Mouse (Mus musculus) bone marrow macrophage, adult 2 months (primary cell): ENCODE data around the gene Gm17555. TPM values are rescaled to one million over a fixed set of nuclear protein-coding genes. Genes with fewer than 3 reads are reported as not detected.

Source experiments
- H3K27ac ChIP-seq: 2 replicates; pipeline ENCODE4 v1.5.1; 2012; ENCODE audit warnings: low read depth, low read length; ENCODE audit not compliant: insufficient read depth
- H3K4me1 ChIP-seq: 2 replicates; pipeline ENCODE4 v1.6.1; 2012; ENCODE audit warnings: low read length; ENCODE audit not compliant: control insufficient read depth, insufficient read depth
- H3K4me3 ChIP-seq: 2 replicates; pipeline ENCODE4 v1.5.1; 2012; ENCODE audit warnings: mild to moderate bottlenecking, low read length, moderate library complexity; ENCODE audit not compliant: insufficient read depth
- CTCF ChIP-seq: IDR thresholded peaks from 2 replicates; pipeline ENCODE4 v1.5.1; 2012; ENCODE audit warnings: low read depth, mild to moderate bottlenecking, low read length, moderate library complexity
- POLR2A ChIP-seq: IDR thresholded peaks from 2 replicates; pipeline ENCODE4 v1.6.1; 2012; ENCODE audit warnings: mild to moderate bottlenecking, low read depth, low read length, borderline replicate concordance
- polyA plus RNA-seq: library from polyadenylated mRNA; stranded (reverse); fragments of >200 nt; gene quantifications from 2 replicates; pipeline ENCODE4 v1.2.4, GENCODE M21; 2012; ENCODE audit not compliant: missing spikeins, insufficient read depth, insufficient read length

Gene Gm17555
- polyA plus RNA-seq, 1 experiment: not detected

GRCm38 (mm10) chr2:126227581-126227980 lies 12.7 kb downstream of the Gm17555 start:
- TF ChIP-seq CTCF (no peak), POLR2A (no peak)
- no peaks in the 10 kb centered on the region for H3K4me1 ChIP-seq
- H3K27ac ChIP-seq: no peak overlapping the region
- H3K4me3 ChIP-seq: no peak overlapping the region

GRCm38 (mm10) chr2:126231731-126232130 lies 16.8 kb downstream of the Gm17555 start:
- Histone ChIP-seq H3K27ac (no peak overlapping the region), H3K4me3 (no peak overlapping the region), H3K4me1 (no peaks in the 10 kb centered on the region)
- no peak for TF ChIP-seq CTCF
- TF ChIP-seq POLR2A: no peak

GRCm38 (mm10) chr2:126236905-126237304 lies 22.0 kb downstream of the Gm17555 start:
- no peaks in the 10 kb centered on the region for H3K4me1 ChIP-seq

GRCm38 (mm10) chr2:126245446-126245845 lies 30.5 kb downstream of the Gm17555 start:
- TF ChIP-seq POLR2A (no peak), CTCF (no peak)
- Histone ChIP-seq H3K4me3 (no peak overlapping the region), H3K4me1 (no peaks in the 10 kb centered on the region), H3K27ac (no peak overlapping the region)

More at GRCm38 (mm10) chr2:126236905-126237304, 22.0 kb downstream of the Gm17555 start:
- TF ChIP-seq CTCF (no peak), POLR2A (no peak)
- H3K4me3 ChIP-seq: no peak overlapping the region
- no peak overlapping the region for H3K27ac ChIP-seq

GRCm38 (mm10) chr2:126248536-126248935 lies 33.6 kb downstream of the Gm17555 start:
- TF ChIP-seq POLR2A: no peak
- TF ChIP-seq CTCF: no peak
- no peaks in the 10 kb centered on the region for H3K4me1 ChIP-seq

GRCm38 (mm10) chr2:126252211-126252610 lies 37.3 kb downstream of the Gm17555 start:
- H3K4me3 ChIP-seq: no peak overlapping the region
- H3K27ac ChIP-seq: no peak overlapping the region
- H3K4me1 ChIP-seq: no peaks in the 10 kb centered on the region
- TF ChIP-seq POLR2A (no peak), CTCF (no peak)

More at GRCm38 (mm10) chr2:126248536-126248935, 33.6 kb downstream of the Gm17555 start:
- Histone ChIP-seq H3K4me3 (no peak overlapping the region), H3K27ac (no peak overlapping the region)

Other genes with a start within 250 kb of the Gm17555 start
- gene Fgf7, start 180.4 kb upstream of the Gm17555 start, polyA plus RNA-seq: 1.1 and 1.4 TPM in 2 replicates
- gene Fam227b, start 63.1 kb upstream of the Gm17555 start, polyA plus RNA-seq: not detected in 2 replicates
- 7.0 TPM in 2 replicates for gene Dtwd1, start 63.0 kb upstream of the Gm17555 start, polyA plus RNA-seq